Mouse (Mus musculus) forebrain, embryonic 10.5 days (tissue): ENCODE measurements around the gene Elfn2. TPM values are rescaled to one million over a fixed set of nuclear protein-coding genes. Genes with fewer than 3 reads are reported as not detected.

Source experiments
- DNase-seq: peaks from one replicate; pipeline ENCODE4 v3.0.0-alpha.2; 2017; ENCODE audit warnings: low spot score; ENCODE audit errors: extremely low spot score
- H3K27ac ChIP-seq: fragments of 300-500 bp; sonication (generic); 2 replicates; pipeline ENCODE4 v1.5.1; 2016; ENCODE audit warnings: mild to moderate bottlenecking
- H3K27me3 ChIP-seq: fragments of 300-500 bp; sonication (generic); 2 replicates; pipeline ENCODE4 v1.6.1; 2016; ENCODE audit warnings: mild to moderate bottlenecking; ENCODE audit not compliant: poor library complexity, severe bottlenecking
- H3K36me3 ChIP-seq: fragments of 300-500 bp; sonication (generic); replicated peaks from 2 replicates; pipeline ENCODE4 v1.6.1; 2016; ENCODE audit warnings: mild to moderate bottlenecking, moderate library complexity
- H3K4me1 ChIP-seq: fragments of 300-500 bp; sonication (generic); 2 replicates; pipeline ENCODE4 v1.6.1; 2016
- H3K4me3 ChIP-seq: fragments of 300-500 bp; sonication (generic); 2 replicates; pipeline ENCODE4 v1.5.1; 2016; ENCODE audit warnings: mild to moderate bottlenecking, moderate library complexity
- H3K9me3 ChIP-seq: fragments of 300-500 bp; sonication (generic); 2 replicates; pipeline ENCODE4 v1.6.1; 2016; ENCODE audit warnings: mild to moderate bottlenecking, moderate library complexity
- WGBS: fragments of 180-500 bp; shearing (Covaris S2); methylation state at CpG from one replicate; pipeline ENCODE4 v1.1.7; 2016; 5-methylcytosine and 5-hydroxymethylcytosine counted together
- polyA plus RNA-seq: library from polyadenylated mRNA; unstranded; fragments of >200 nt; fragmentation: Nextera tagmentation; extraction: Ambion mirVana; gene quantifications from 2 replicates; pipeline ENCODE4 v1.2.1, GENCODE M21; 2016

Gene Elfn2
- polyA plus RNA-seq, 1 experiment from 2014 or later, result 0.15 TPM

GRCm38 (mm10) chr15:78742831-78743230 lies 24.3 kb upstream of the Elfn2 start:
- Histone ChIP-seq H3K9me3 (no peaks in the 10 kb centered on the region), H3K27me3 (no peaks in the 10 kb centered on the region), H3K4me3 (no peak overlapping the region), H3K36me3 (no peaks in the 10 kb centered on the region), H3K27ac (peak overlapping the region; percentile 41; the same call in 1 of the 2 replicates), H3K4me1 (peaks cover 11% of the 10 kb centered on the region)
- 82% methylated on average over 10 of the region's 10 CpGs for WGBS
- no peak for DNase-seq

- 82% methylated on average over 12 of the region's 12 CpGs for WGBS
- Histone ChIP-seq H3K27ac (no peak overlapping the region), H3K4me1 (peaks cover 29% of the 10 kb centered on the region), H3K27me3 (peaks cover 21% of the 10 kb centered on the region), H3K9me3 (no peaks in the 10 kb centered on the region), H3K4me3 (no peak overlapping the region), H3K36me3 (no peaks in the 10 kb centered on the region)
- DNase-seq, result no peak
Measured at GRCm38 (mm10) chr15:78740662-78741061, 22.1 kb upstream of the Elfn2 start.

- H3K4me1 ChIP-seq, result peaks cover 27% of the 10 kb centered on the region
- no peaks in the 10 kb centered on the region for H3K9me3 ChIP-seq
- no peaks in the 10 kb centered on the region for H3K36me3 ChIP-seq
- no peak for DNase-seq
- peaks cover 29% of the 10 kb centered on the region for H3K27me3 ChIP-seq
- H3K27ac ChIP-seq, result no peak overlapping the region
- H3K4me3 ChIP-seq, result no peak overlapping the region
- 73% methylated on average over 6 of the region's 6 CpGs for WGBS
Measured at GRCm38 (mm10) chr15:78737146-78737545, 18.6 kb upstream of the Elfn2 start.

GRCm38 (mm10) chr15:78736681-78737100 lies 18.1 kb upstream of the Elfn2 start:
- H3K27ac ChIP-seq, result peak overlapping the region; percentile 25; the same call in 1 of the 2 replicates

GRCm38 (mm10) chr15:78736181-78736579 lies 17.6 kb upstream of the Elfn2 start:
- H3K9me3 ChIP-seq, result no peaks in the 10 kb centered on the region
- no peak for DNase-seq
- WGBS, result 73% methylated on average over 3 of the region's 3 CpGs
- H3K36me3 ChIP-seq, result no peaks in the 10 kb centered on the region
- no peak overlapping the region for H3K4me3 ChIP-seq
- peaks cover 29% of the 10 kb centered on the region for H3K27me3 ChIP-seq
- H3K27ac ChIP-seq, result peak overlapping the region; percentile 25; the same call in 1 of the 2 replicates
- peaks cover 29% of the 10 kb centered on the region for H3K4me1 ChIP-seq

More at GRCm38 (mm10) chr15:78736681-78737100, 18.1 kb upstream of the Elfn2 start:
- no peak for DNase-seq
- no peaks in the 10 kb centered on the region for H3K36me3 ChIP-seq
- peaks cover 27% of the 10 kb centered on the region for H3K4me1 ChIP-seq
- no peaks in the 10 kb centered on the region for H3K9me3 ChIP-seq
- 53% methylated on average over 7 of the region's 7 CpGs for WGBS
- no peak overlapping the region for H3K4me3 ChIP-seq
- H3K27me3 ChIP-seq, result peaks cover 29% of the 10 kb centered on the region

GRCm38 (mm10) chr15:78735431-78736180 lies 17.0 kb upstream of the Elfn2 start:
- Histone ChIP-seq H3K27ac (peak overlapping the region; percentile 51; the same call in 1 of the 2 replicates), H3K4me3 (no peak overlapping the region), H3K4me1 (peaks cover 27% of the 10 kb centered on the region), H3K9me3 (no peaks in the 10 kb centered on the region), H3K36me3 (no peaks in the 10 kb centered on the region), H3K27me3 (peaks cover 29% of the 10 kb centered on the region)
- 51% methylated on average over 17 of the region's 17 CpGs for WGBS
- DNase-seq, result no peak

GRCm38 (mm10) chr15:78731830-78732229 lies 13.3 kb upstream of the Elfn2 start:
- no peak overlapping the region for H3K27ac ChIP-seq
- WGBS, result 41% methylated on average over 4 of the region's 4 CpGs
- H3K4me3 ChIP-seq, result no peak overlapping the region
- H3K9me3 ChIP-seq, result no peaks in the 10 kb centered on the region
- no peaks in the 10 kb centered on the region for H3K36me3 ChIP-seq
- peaks cover 18% of the 10 kb centered on the region for H3K4me1 ChIP-seq
- peaks cover 20% of the 10 kb centered on the region for H3K27me3 ChIP-seq
- no peak for DNase-seq

GRCm38 (mm10) chr15:78730315-78731049 lies 11.9 kb upstream of the Elfn2 start:
- H3K27me3 ChIP-seq, result peaks cover 6% of the 10 kb centered on the region; the same call in 1 of the 2 replicates
- H3K9me3 ChIP-seq, result no peaks in the 10 kb centered on the region
- H3K4me3 ChIP-seq, result no peak overlapping the region
- H3K4me1 ChIP-seq, result peaks cover 6% of the 10 kb centered on the region
- DNase-seq, result no peak
- H3K27ac ChIP-seq, result no peak overlapping the region
- 87% methylated on average over 12 of the region's 12 CpGs for WGBS
- H3K36me3 ChIP-seq, result no peaks in the 10 kb centered on the region

- Histone ChIP-seq H3K27me3 (peaks cover 8% of the 10 kb centered on the region; the same call in 1 of the 2 replicates), H3K27ac (no peak overlapping the region), H3K4me3 (no peak overlapping the region), H3K4me1 (0 out of 2 replicates have a peak, but pooled peaks cover 2% of the 10 kb centered on the region), H3K9me3 (no peaks in the 10 kb centered on the region), H3K36me3 (no peaks in the 10 kb centered on the region)
- no peak for DNase-seq
- WGBS, result 81% methylated on average over 7 of the region's 7 CpGs
Measured at GRCm38 (mm10) chr15:78726697-78727096, 8.1 kb upstream of the Elfn2 start.

- 84% methylated on average over 7 of the region's 7 CpGs for WGBS
- peaks cover 35% of the 10 kb centered on the region for H3K4me1 ChIP-seq
- H3K27ac ChIP-seq, result no peak overlapping the region
- H3K27me3 ChIP-seq, result peaks cover 65% of the 10 kb centered on the region
- no peaks in the 10 kb centered on the region for H3K36me3 ChIP-seq
- no peak overlapping the region for H3K4me3 ChIP-seq
- DNase-seq, result no peak
- H3K9me3 ChIP-seq, result no peaks in the 10 kb centered on the region
Measured at GRCm38 (mm10) chr15:78720532-78720931, 2.0 kb upstream of the Elfn2 start.

- WGBS, result 3% methylated on average over 16 of the region's 16 CpGs
- peaks cover 70% of the 10 kb centered on the region for H3K27me3 ChIP-seq
- H3K4me3 ChIP-seq, result peak overlapping the region; percentile 24; the same call in 1 of the 2 replicates
- H3K36me3 ChIP-seq, result no peaks in the 10 kb centered on the region
- H3K9me3 ChIP-seq, result no peaks in the 10 kb centered on the region
- DNase-seq, result peak; percentile 74
- no peak overlapping the region for H3K27ac ChIP-seq
- H3K4me1 ChIP-seq, result peaks cover 35% of the 10 kb centered on the region
Measured at GRCm38 (mm10) chr15:78720094-78720493, 1.5 kb upstream of the Elfn2 start.

GRCm38 (mm10) chr15:78719416-78719815 lies 845 bp upstream of the Elfn2 start:
- DNase-seq, result peak; percentile 43
- Histone ChIP-seq H3K27me3 (peaks cover 76% of the 10 kb centered on the region), H3K4me3 (peak overlapping the region; percentile 63; the same call in 1 of the 2 replicates), H3K36me3 (no peaks in the 10 kb centered on the region), H3K27ac (no peak overlapping the region), H3K4me1 (peaks cover 35% of the 10 kb centered on the region), H3K9me3 (no peaks in the 10 kb centered on the region)
- WGBS, result 5% methylated on average over 14 of the region's 14 CpGs

GRCm38 (mm10) chr15:78716936-78717335 lies 1.6 kb downstream of the Elfn2 start:
- WGBS, result 67% methylated on average over 13 of the region's 13 CpGs
- H3K36me3 ChIP-seq, result no peaks in the 10 kb centered on the region
- no peak overlapping the region for H3K4me3 ChIP-seq
- no peak for DNase-seq
- H3K27ac ChIP-seq, result no peak overlapping the region
- peaks cover 94% of the 10 kb centered on the region for H3K27me3 ChIP-seq
- peaks cover 47% of the 10 kb centered on the region for H3K4me1 ChIP-seq
- no peaks in the 10 kb centered on the region for H3K9me3 ChIP-seq
